Mouse (Mus musculus): ENCODE measurements at regions not wholly inside any gene's neighbourhood (a gene's known extent, or its start where the extent isn't known, plus 50 kb on each side); places are given as distances from the start of the nearest gene placed in this dataset.
A peak's percentile ranks its signal among the peaks of the same experiment; 100 is the strongest.

DNA sequence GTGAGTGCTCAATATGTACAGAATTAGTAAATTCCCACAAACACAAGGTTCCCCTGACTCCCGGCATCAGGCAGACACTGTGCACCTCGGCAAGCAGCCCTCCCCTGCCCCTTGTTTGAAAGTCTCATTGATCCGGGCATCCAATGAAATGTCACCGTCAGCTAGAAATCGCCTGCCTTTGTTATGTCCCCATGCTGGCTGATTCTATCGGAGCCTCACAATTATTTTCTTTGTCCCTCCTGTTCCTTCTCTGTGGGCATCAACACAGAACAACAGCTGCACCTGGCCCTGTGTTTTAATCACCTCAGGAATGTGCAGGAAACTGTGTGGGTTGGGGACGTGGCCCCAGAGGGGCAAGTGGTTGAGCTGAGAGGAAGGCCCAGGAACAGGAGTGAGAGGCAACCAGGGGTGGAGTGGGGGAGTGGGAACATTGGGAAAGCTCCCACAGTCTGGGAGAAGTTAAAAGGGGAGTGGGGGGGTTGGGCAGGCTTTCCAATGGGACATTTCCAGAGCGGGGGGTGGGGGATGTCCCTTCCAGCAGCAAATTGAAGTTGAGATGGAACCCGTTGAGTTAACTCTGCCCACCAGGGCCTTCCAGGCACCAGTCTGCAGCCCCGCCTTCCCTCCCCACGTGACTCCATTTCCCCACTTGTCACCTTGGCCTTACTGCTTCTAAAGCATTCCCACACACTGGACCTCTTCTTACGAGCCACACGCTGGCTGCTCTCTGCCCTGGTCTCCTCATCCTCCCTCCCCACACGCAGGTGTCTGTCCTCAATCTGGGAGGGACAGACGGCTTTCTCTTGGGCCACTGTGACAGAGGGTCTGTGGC lies 224.4 kb downstream of the Prex1 start:
- no peak for ATAC-seq
- DNase-seq (ENCODE audit: low read depth, low spot score) = no peak
- in situ Hi-C loops (cut with MboI; ENCODE audit: low pct_unique_long_range_greater_than_20kb) = no loop called here
- TF ChIP-seq CTCF (IDR thresholded peaks at IDR 0.05) = no peak
- CTCF ChIA-PET = no interaction called here
- H3K27me3 ChIP-seq = no peaks in the 10 kb centered on the region
- POLR2A ChIA-PET = no interaction called here

- ChIA-PET POLR2A (no interaction called here), CTCF (interaction anchor here (1.0 kb wide), 1 partner anchor 332 kb away, joined by 3 read pairs; the partner anchor contains the start of gene Sulf2)
- no peaks in the 10 kb centered on the region for H3K27me3 ChIP-seq
- no peak for TF ChIP-seq CTCF (IDR thresholded peaks at IDR 0.05)
- DNase-seq (ENCODE audit: low read depth, low spot score) = no peak
- ATAC-seq = no peak
- in situ Hi-C loops (cut with MboI; ENCODE audit: low pct_unique_long_range_greater_than_20kb) = no loop called here
Measured at GRCm38 (mm10) chr2:166487688-166488087, 225.9 kb downstream of the Prex1 start.

DNA sequence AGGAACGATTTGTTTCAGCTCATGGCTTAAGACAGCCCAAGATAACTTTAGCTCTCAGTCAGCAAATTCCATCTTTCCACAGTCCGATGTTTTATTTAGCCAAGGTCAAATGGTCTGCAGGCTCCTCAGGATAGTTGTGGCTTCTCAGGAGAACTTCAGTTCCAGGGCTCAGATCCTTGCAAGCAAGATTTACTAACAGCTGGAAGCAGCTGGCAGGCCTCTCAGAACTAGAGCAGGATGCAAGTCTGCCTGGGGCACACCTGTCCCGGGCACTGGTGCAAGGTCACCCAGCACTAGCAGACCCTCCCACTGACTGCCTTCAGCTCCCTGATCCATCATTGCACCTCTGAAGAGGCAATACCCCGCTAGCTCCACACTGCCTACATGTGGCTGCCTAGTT lies 227.8 kb downstream of the Prex1 start:
- TF ChIP-seq CTCF (IDR thresholded peaks at IDR 0.05) = no peak
- ATAC-seq (no peak), DNase-seq (ENCODE audit: low read depth, low spot score) (no peak)
- ChIA-PET CTCF (interaction anchor here (1.5 kb wide), 1 partner anchor 17 kb away, joined by 3 read pairs; no protein-coding TSS in a partner anchor), POLR2A (no interaction called here)
- in situ Hi-C loops (cut with MboI; ENCODE audit: low pct_unique_long_range_greater_than_20kb) = no loop called here
- no peaks in the 10 kb centered on the region for H3K27me3 ChIP-seq

DNA sequence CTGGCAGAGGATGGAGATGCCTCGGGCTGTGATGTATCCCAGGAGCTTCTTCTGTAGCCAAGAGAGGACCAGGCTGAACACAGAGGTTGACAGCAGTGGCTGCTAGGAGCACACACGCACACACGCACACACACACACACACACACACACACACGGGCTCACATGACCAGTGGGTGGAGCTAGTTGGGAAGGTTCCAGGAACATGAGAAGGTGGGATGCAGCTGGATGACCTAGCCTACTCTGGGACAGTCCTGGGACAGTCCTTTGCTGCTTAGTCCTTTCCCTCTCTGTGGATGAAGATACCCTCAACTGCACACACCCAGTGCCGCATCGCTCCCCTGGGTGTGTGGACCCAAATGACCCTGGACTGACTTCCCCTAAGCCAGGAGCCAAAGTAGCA lies 228.3 kb downstream of the Prex1 start:
- no peak for DNase-seq (ENCODE audit: low read depth, low spot score)
- TF ChIP-seq CTCF (IDR thresholded peaks at IDR 0.05) = no peak
- POLR2A ChIA-PET = no interaction called here
- ATAC-seq = no peak
- in situ Hi-C loops (cut with MboI; ENCODE audit: low pct_unique_long_range_greater_than_20kb) = no loop called here
- CTCF ChIA-PET = interaction anchor here (1.5 kb wide), 1 partner anchor 18 kb away, joined by 3 read pairs; no protein-coding TSS in a partner anchor
- H3K27me3 ChIP-seq = no peaks in the 10 kb centered on the region

- DNase-seq (ENCODE audit: low read depth, low spot score) = no peak
Measured at GRCm38 (mm10) chr2:166483617-166484319, 229.9 kb downstream of the Prex1 start.

GRCm38 (mm10) chr2:166482720-166483616 lies 230.7 kb downstream of the Prex1 start:
- in situ Hi-C loops (cut with MboI; ENCODE audit: low pct_unique_long_range_greater_than_20kb) = no loop called here
- CTCF ChIA-PET = interaction anchor here (1.3 kb wide), 1 partner anchor 14 kb away, joined by 4 read pairs; no protein-coding TSS in a partner anchor
- H3K27me3 ChIP-seq = no peaks in the 10 kb centered on the region
- POLR2A ChIA-PET = no interaction called here
- peak; percentile 10 for ATAC-seq
- no peak for DNase-seq (ENCODE audit: low read depth, low spot score)
- no peak for TF ChIP-seq CTCF (IDR thresholded peaks at IDR 0.05)

More at GRCm38 (mm10) chr2:166483617-166484319, 229.9 kb downstream of the Prex1 start:
- ATAC-seq = no peak
- CTCF ChIA-PET = interaction anchor here (1.3 kb wide), 1 partner anchor 15 kb away, joined by 4 read pairs; no protein-coding TSS in a partner anchor
- no peaks in the 10 kb centered on the region for H3K27me3 ChIP-seq
- POLR2A ChIA-PET = no interaction called here
- in situ Hi-C loops (cut with MboI; ENCODE audit: low pct_unique_long_range_greater_than_20kb) = no loop called here
- TF ChIP-seq CTCF (IDR thresholded peaks at IDR 0.05) = no peak

DNA sequence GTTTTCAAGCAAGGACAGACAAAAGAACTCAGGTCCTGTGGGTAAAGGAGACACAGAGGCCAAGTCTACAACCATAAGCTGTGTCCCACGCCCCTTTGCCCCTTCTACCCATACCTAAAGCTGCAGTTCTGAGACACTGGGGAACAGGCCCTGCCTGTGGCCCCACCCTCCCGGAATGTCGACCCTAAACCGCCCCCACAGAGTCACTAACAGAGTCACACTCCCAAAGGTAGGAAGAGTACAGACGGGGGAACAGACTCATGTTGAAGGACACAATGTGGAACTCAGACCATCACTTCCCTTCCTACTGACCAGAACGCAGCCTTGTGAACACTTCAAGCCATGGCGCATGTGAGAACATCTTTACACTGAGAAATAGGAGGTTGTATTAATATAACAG lies 231.9 kb downstream of the Prex1 start:
- in situ Hi-C loops (cut with MboI; ENCODE audit: low pct_unique_long_range_greater_than_20kb) = no loop called here
- no peak for DNase-seq (ENCODE audit: low read depth, low spot score)
- ChIA-PET POLR2A (no interaction called here), CTCF (no interaction called here)
- no peaks in the 10 kb centered on the region for H3K27me3 ChIP-seq
- ATAC-seq = no peak
- TF ChIP-seq CTCF (IDR thresholded peaks at IDR 0.05) = no peak

- H3K27me3 ChIP-seq = no peaks in the 10 kb centered on the region
- ATAC-seq (no peak), DNase-seq (ENCODE audit: low read depth, low spot score) (no peak)
- POLR2A ChIA-PET = no interaction called here
- in situ Hi-C loops (cut with MboI; ENCODE audit: low pct_unique_long_range_greater_than_20kb) = no loop called here
- no peak for TF ChIP-seq CTCF (IDR thresholded peaks at IDR 0.05)
- CTCF ChIA-PET = no interaction called here
Measured at GRCm38 (mm10) chr2:166481362-166481761, 232.3 kb downstream of the Prex1 start.

DNA sequence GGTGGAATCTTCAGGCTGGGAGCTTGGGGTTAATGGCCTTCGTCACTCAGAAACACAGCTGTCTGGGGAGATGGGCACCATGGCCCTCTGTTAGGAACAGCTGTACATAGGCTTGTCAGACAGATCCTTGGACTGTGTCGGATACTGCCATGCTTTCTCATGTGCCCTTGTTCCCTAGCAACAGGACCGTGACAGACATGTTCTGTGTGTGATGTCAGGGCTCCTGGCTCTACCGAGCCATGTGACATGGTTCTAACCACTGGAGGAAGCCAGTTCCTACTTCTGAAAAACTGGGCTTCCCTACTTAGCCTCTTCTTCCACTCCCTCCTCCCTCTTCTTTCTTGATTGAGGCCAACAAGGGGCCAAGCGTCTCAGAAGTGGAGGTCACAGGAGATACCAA lies 232.7 kb downstream of the Prex1 start:
- DNase-seq (ENCODE audit: low read depth, low spot score) (no peak), ATAC-seq (no peak)
- ChIA-PET POLR2A (no interaction called here), CTCF (no interaction called here)
- in situ Hi-C loops (cut with MboI; ENCODE audit: low pct_unique_long_range_greater_than_20kb) = no loop called here
- TF ChIP-seq CTCF (IDR thresholded peaks at IDR 0.05) = no peak
- H3K27me3 ChIP-seq = no peaks in the 10 kb centered on the region

DNA sequence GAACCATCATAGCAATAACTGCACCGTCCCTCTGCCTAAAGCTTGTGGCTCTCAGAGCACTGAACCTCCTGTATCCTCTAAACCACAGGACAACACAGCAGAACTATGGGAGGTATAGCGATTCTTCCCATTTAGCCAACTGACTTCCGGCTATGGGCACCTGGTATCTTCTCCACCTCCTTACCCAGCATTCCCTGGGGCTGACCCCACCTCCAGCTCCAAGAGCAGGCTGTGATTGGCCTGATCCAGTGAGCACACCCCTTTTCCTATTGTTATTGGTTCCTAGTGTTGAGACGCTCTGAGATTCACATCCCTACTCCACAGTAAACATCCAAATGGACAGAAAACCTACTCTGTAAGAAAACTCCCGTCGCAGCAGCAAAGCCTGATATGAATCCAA lies 236.7 kb downstream of the Prex1 start:
- ChIA-PET CTCF (no interaction called here), POLR2A (no interaction called here)
- no peak for DNase-seq (ENCODE audit: low read depth, low spot score)
- H3K27me3 ChIP-seq = no peaks in the 10 kb centered on the region
- TF ChIP-seq CTCF (IDR thresholded peaks at IDR 0.05) = no peak
- no peak for ATAC-seq
- in situ Hi-C loops (cut with MboI; ENCODE audit: low pct_unique_long_range_greater_than_20kb) = no loop called here
